Mouse (Mus musculus) heart, adult 11 months (tissue): ENCODE measurements around the gene Gabrb1.
A peak's percentile ranks its signal among the peaks of the same experiment; 100 is the strongest.
"Not testable (repeated sequence)": the region's sequence is repeated elsewhere in the genome, so short reads cannot be mapped to it uniquely, and the experiment has no call there.

ENCODE experiments used
- DNase-seq: peaks from one replicate; pipeline ENCODE4 v3.0.0; 2022

Gabrb1 gene

DNA sequence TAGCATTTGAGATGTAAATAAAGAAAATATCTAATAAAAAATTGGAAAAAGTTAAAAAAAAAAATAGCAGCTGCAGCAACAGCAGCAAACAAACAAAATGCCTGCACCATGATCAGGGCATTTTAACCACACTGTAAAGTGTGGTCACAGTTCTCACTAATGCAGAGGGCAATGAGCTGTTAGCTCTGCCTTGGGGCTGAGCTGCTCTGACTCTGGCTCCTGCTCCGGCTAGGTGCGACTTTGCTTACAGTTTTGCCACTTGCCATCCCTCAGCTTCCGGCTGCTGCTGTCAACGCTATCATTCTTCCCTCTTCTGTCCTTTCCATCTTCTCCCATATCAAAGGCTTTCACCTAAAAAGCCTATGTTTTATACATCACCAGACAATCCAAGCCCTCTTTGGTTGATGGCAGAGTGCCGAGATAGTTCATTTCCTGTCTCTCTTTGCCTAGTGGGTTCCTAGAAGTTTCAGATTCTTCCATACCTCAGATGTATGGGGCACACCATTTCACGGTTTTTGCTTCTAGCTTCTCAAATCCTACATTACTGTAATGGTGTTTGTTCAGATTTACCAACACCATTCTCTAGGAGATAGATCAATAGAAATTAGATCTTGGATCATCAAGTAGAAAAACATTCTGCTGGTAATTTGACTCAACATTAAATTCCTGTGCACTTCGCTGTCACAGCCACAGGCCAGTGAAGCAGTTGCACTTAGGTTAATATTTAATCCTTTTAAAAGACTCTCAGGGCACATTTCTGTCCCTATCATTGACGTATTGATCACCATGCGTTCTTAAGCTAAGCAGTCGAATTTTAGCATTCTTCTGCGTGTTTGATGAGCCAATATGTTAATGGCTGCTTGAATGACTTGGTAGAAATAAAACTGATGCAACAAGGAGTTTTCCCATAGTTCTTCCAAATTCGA, 385.6 kb downstream of the Gabrb1 start:
- DNase-seq: no peak

DNA sequence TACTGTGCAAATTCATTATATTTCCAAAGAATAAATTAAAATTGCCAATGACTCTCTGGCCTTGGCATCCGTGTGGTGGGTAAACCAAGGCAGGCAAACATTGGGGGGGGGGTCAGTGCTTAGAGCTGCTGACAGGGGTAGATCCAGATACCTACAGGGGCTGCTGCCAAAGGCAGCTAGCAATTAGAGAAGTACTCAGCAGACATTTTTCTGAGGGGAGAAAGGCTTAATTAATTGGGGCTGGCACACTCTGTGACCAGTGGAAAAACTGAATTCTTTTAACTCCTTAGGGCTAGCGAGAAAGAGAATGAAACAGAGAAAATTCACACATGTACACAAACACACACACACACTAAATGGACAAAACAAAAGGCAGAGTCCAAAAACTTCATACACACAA, 388.3 kb downstream of the Gabrb1 start:
- no peak for DNase-seq

DNA sequence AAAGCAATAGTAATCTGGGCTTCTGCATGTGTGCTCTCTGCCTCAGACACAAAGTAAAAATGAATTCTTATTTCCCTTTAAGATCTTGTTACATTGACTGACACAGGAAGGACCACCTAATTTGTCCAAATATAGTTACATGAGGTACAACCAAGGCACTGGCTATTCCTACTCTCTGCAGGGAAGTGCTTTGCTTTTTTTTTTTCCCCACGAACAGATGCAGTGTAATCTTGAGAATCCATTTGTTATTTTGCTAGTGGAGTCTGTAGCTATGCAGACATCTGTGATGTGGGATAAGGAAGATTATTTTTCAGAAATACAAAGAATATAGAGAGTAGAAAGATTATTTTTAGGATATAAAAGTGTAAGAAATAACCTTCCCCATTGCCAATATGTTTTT, 406.2 kb downstream of the Gabrb1 start:
- no peak for DNase-seq

DNA sequence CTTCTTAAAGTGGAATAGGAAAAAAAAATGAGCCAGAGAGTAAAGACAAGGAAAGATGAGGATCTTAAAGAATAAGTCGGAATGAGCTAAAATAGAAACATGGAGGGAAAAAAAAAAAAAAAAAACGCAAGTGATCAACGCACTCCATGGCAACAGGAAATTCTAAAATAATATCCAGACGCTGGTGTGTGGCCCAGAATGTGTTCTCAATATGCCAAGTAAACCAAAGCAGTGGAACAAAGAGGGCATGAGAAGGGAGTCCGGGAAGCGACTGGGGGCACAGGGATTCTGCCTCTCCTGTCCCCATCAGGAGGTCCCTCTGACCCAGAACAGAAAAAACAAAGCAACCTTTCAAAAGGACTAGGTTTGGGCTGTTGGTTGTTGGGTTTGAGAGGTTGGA, 410.9 kb downstream of the Gabrb1 start:
- peak; percentile 31 for DNase-seq

DNA sequence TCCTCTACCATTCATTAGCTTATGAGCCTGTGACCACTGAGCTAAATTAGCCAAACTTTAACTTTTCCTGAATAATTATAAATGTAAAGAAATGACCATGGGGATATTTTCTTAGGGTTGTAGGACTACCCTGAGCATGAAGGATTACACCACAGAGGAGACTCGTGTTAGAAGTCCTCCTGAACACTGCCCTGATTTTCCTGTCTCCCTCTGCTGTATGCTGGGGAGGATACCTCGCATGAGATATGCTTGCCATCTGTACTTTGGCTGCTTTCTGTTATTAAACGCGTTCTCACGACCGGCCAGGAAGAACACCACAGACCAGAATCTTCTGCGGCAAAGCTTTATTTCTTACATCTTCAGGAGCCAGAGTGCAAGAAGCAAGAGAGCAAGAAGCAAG, 411.5 kb downstream of the Gabrb1 start:
- DNase-seq: not testable (repeated sequence)

DNA sequence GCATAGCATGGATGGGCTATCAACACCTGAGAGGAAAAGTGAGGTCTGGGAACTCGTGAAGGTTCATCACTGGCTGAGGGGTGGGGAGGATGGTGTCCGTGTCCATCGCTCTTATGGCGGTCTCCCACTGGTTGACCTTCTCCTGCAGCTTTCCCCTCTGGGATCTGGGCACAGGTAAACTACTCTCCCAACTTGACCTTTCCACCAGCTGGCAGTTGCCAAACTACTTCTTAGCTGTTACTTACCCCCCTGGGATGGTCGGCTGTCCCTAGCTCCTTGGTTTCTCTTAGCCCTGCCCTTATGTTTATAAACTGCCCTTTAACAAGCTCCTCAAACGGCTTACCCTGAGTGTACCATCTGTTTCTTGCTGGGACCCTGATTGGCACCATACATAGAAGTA, 418.9 kb downstream of the Gabrb1 start:
- peak; percentile 17 for DNase-seq

DNA sequence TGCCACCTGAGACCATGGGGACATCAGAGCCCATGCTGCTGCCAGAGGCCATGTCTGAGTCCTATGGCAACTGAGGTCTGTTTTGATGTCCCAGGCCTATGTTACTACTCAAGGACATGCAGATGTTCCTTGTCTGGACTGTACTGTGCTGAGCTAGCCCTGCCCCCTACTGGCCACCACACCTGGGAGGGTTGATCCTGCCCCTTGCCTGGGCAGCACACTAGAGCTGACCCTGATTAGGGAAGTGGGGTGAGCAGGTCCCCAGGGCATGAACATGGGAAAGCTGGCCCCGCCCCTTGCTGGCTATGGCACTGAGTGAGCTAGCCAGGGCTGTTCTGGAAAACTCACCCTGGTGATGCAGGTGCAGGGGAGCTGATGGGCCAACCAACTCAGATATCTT, 428.6 kb downstream of the Gabrb1 start:
- no peak for DNase-seq

DNA sequence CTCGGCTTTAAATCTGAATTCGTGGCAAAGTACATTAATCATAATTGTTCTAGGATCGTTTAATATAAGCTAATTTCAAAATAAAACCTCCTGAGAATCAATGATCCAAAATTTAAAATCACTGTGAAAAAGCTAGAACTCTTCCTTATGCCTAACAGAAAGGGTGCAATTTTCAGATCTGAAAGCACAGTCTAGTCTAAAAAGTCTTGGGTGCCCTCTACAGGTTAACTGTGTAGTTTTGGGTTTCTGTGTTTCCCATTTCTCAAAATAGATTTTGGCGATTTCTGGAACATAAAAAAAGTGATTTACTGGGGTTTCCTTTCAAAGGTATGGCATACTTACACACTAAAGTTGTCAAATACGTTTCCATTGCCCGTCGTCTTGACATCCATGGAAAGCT, 436.7 kb downstream of the Gabrb1 start:
- DNase-seq: no peak

DNA sequence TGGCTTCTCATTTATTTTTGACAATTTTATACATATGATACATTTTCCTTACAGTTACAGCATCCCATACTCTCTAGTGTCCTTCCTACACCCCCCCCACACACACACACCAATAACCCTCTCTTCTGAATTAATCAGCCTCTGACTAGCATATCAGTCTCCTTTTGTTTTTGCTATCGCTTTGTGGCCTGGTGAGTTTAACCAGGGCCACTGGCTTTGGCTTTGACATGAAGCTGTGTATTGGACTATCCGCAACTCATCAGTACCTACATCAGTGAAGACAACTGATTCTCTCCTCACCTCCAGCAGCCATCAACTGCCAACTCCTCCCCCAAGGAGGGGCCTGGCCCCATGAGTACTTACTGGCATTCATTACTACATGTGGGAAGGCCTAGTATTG, 437.1 kb downstream of the Gabrb1 start:
- DNase-seq: no peak

DNA sequence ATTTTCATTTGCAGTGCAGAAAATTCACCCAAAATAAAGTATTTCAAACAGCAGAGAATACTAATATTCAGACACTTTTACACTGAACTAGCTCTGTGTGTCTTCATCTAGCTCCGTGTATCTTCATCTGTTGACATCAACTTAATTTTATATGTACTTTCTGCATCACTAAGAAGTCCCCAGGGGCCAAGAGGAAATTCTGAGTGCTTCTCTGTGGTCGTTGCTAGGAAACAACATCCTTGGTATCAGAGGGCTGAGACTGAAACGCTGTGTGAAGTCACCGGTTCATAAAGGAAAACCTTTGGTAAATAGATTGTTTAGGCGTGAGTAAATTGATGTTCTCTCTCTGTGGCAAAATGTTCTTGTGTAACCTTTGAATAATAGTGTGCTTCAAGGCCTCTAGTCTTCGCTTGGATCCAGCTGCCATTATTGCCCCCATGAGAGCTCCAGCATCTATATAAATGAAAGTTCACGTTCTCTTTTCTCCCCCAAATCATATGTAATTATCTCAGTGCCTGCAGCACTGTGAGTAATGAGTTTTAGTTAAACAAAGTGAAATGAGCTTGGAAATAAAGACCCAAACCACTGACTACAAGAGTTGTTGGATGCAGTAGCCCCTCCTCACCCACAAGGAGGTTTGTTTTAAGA, 446.5 kb downstream of the Gabrb1 start:
- DNase-seq: peak; percentile 37

DNA sequence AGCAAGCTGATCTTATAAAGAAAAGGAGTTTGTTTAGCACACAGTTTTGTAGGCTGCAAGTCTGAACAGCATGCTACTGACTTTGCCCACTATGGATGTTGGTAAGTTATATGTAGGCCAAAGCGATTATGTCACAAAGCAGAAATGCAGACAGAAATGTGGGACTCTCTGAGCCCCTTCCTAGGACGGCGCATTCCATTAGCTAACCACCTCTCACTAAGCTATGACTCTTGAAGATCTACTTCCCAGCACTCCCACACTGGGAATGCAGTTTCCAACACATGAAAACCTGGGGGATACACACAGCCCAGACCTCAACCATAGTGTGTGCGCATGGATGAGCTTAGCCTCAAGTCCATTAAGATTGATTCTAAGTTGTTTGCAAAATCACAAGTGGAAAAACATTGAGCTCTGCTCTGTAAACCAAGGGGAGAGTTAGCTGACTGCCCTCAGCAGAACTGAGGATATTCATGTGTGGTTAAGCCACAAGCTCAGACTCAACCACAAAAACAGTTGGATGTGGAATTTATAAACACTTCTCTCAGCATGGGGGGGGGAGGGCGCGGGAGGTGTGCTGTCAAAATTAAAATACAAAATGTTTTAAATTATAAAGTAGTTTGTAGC, 464.6 kb downstream of the Gabrb1 start:
- DNase-seq: peak; percentile 45

DNA sequence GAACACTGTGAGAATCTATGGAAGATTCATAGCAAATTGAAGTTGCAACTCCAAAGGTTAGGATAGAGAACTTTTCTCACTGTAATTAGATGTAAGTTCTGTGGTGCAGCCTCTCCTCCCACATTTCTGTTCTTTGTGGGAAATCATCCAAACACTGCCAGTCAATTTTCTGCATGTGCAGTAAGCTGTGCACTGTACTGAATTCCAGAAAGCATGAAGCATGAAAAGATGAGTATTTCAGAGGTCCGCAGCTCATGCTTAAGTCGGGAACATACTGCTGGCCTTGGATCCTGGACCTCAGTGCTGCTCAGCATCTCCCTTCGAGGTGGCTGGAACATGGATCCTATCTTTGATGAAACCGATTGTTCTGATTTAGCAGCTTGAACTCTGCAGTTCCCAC, 468.8 kb downstream of the Gabrb1 start:
- DNase-seq: peak; percentile 25

DNA sequence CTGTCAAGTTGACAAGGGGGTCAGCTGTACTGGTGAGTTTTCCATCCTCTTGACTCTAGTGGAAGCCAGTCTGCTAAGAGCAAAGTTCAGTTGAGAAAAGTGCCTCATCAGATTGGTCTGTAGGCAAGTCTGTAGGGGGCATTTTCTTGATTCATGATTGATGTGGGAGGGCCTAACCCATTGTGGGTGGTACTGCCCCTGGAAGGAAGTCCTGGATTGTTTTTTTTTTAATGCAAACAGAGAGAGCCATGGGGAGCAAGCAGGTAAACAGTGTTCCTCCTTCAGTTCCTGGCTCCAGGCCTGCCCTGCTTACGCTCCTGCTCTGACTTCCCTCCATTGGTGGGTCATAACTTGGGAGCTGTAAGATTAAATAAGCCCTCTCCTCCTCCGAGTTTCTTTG, 476.0 kb downstream of the Gabrb1 start:
- no peak for DNase-seq

DNA sequence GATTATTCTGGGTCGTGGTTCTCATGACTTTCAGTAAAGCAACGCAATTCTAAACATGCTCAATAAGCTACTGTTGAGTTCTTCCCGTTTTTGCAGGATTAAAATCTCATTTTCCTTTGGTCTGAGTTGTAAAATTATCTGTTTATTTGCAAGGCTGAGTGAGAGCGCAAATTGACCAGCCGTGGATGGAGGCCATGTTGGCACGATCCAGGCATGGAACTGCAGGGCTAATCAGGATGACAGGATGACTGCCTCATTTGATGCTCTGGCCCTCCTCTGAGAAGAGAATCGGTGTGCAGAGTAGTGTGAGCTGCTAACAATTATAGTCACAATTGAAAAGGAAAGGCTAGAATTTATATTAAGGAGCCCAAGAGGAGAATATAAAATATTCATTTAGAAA, 480.3 kb downstream of the Gabrb1 start:
- no peak for DNase-seq

DNA sequence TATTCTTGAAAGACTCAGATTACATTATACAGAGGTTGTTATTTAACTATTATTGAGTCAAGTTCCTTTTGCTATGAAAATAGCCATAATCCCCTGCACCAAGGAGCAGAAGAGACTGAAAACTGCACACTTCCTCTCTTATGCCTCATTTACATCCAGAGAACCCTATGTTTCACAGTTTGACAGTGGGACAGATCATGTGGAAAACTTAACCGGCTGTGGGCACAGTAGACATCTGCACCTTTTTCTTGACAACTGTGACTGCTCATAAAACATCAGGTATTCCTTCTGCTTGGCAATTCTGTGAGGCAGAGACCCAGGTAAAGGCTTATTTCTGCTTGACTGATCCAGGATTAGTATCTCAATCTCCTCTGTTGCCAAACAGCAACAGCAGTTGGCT, 481.7 kb downstream of the Gabrb1 start:
- no peak for DNase-seq

DNA sequence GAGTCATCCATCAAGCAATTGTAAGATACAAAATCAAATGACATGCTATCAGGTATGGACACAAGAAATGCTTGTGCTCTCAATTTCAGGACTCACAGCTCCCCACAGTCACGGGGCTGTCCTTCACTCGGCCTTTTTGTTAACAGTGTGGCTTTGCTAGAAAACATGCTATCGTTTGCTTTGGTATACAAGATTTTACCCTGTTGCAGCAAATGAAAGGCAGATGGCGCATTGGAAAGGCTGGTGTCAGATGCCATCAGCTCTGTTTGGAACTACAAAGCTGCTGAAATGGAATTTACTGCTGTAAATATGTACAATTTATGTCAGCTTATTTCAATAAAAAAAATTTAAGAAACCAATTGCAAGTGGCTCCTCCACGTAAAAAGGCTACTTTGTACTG, 490.8 kb downstream of the Gabrb1 start:
- DNase-seq: no peak

DNA sequence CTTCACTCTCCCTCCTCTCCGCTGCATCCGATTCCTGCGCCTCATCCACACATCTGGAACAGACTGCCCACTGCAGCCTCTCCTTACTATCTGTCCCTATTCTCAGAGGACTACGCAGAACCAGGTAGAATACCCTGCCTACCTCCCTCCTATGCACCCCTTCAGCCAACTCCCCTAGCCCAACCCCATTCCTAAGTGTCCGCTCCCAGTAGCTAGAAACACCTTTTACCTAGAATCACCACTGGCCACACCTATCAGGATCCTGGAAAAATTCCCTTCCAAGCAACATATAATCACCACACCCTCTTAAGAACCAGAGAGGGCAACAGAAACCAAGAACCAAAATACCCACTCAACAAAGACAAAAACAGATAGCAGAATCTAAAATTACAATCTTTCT, 493.0 kb downstream of the Gabrb1 start:
- no peak for DNase-seq

DNA sequence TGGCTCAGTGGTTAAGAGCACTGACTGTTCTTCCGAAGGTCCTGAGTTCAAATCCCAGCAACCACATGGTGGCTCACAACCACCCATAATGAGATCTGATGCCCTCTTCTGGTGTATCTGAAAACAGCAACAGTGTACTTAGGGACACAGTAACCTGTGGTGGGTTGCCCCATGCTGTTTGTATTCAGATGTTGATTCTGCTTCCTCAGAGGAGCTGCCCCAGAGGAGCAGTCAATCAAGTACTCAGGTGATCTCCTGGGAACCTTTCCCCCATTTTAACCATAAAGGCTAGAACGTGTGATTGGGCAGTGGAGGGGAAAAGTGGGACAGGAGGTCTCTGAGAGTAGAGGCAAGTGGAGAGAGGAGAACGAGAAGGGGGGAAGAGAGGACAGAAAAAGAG, 497.8 kb downstream of the Gabrb1 start:
- DNase-seq: not testable (repeated sequence)

DNA sequence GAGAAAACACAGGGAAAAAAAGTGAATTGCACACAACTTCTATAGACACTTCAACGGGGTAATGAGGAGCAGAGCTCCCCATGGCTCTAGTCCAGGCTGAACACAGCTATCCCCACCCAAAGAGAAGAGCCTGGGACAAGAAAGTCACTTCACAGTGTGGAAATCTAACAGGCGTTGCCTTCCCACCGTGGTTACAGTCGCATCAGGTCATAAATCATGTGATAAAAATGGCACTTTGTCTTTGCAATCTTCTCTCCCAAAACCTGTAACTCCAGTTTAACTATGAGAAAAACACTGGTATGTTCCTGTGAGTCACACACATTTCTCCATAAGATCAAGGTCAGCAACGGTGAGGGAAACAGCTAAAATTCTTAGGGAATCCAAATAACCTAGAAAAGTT, 498.7 kb downstream of the Gabrb1 start:
- DNase-seq: no peak

DNA sequence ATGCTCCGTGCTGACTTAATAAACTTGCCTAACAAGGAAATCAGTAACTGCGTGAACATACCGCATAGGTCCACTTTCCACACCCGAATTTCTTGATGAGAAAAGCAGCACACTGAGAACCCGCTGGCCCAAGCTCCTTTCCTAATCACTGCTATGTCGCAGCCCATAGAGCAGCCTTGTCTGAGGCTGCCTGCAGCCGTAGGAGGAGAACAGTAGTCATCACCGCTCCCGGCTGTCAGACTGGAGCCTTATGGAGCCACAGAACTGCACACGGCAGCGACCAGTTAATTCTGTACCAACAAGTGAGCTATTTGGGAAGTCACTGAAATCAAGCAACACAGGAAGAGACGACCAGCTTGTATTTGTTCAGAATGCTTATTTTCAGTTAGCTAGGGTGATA, 500.8 kb downstream of the Gabrb1 start:
- DNase-seq: no peak

DNA sequence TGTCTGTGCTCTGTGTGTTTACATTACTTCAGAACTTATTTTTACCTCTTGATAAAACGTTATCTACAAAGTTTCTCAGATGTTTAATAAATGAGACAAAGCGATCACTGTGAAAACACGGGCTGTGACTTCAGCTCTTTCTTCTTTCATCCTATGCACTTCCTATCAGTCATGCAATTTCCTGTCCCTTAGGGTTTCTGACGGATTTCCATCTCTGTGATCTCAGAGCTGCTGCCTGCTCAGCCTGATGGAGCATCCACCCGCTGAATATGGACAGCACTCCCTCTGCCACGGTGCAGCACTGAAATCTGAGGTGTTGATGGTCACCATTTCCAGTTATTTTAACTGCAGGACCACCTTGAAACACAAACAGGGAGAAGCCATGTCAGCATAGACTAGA, 501.6 kb downstream of the Gabrb1 start:
- no peak for DNase-seq

DNA sequence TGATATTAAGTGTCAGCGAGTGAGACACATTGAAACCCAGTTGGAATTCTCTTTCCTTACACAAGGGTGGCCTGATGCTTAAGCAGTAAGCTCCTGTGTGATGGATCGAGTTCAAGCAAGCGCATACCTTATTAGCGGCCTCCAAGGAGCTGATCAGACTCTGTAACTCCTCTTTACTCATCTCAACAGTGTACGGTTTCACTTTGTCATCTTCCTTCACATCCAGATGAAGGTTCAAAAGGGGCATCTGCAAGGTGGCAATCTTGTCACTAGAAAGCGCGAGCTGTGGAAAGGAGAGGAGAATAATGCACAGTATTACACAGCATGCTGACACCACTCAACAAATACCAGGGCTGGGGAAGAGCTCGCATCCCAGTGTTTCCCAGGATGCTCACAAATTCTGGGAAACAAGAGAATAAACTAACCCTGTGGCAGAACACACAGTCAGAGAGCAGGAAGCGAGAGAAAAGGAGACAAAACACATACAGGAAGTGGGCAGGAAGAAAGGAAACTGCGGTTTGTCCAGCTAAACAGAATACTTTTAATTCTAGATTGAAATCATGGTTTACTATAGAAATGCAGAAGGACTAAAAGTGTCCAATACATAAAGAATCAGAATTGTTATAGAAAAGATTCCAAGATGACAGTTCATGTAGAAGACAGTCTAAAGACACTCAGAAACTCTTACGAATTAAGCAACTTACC, 503.0 kb downstream of the Gabrb1 start:
- no peak for DNase-seq

DNA sequence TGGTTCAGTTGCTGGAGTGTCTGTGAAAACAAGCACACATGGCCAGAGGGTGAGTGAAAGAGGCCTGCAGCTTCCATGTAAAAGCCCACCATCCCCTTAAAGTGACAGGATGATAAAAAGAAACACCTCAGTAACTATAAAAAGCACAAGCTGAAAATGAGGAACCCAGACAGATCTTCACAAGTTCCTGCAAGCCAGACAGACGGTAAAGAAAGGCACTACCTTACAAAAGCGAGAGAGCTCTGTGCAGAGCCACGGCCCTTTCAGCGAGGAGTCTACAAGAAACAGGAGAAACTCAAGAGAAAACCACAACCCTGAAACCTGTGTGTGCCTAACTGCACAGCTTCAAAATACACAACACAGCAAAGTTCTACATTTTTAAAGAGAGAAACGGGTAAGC, 504.9 kb downstream of the Gabrb1 start:
- peak; percentile 82 for DNase-seq
